11 mouse cellular contexts compared by ENCODE assay signal in genomic region chr15:84898077-84898476, GRCm38 (mm10). TPM values are rescaled to one million over a fixed set of nuclear protein-coding genes. Genes with fewer than 3 reads are reported as not detected.
A peak's percentile ranks its signal among the peaks of the same experiment; 100 is the strongest.
DNase-seq lines count a peak whose midpoint lies in the region; ATAC-seq and TF ChIP-seq lines count a peak whose summit lies in the region.
"Had no signal": no experiment of that assay in that cellular context is flagged by ENCODE, and none has a peak within 500 bp of the region (broad histone marks: within the 10 kb centered on the region; RNA-seq: fewer than 3 reads in every experiment).

No protein-coding gene starts in this region.

- no peak for ATAC-seq in neural tube, embryonic 12.5 days (ENCODE audit: low FRiP score, low read depth)
- peak; percentile 62; the same call in 1 of the 2 replicates for ATAC-seq in limb, embryonic 14.5 days (ENCODE audit: low FRiP score, low read depth)
- ATAC-seq in neural tube, embryonic 13.5 days (ENCODE audit: low read depth): peak; percentile 89
- ATAC-seq: intestine, postnatal 0 days had no signal

- no peak for TF ChIP-seq POLR2A in limb, embryonic 14.5 days (IDR thresholded peaks at IDR 0.05; ENCODE audit: borderline replicate concordance, extremely low read depth, insufficient read depth, insufficient read length)

- DNase-seq in gastrocnemius, postnatal 14 days: peak; percentile 8
- DNase-seq in gastrocnemius, adult 18-20 months (ENCODE audit: low spot score): no peak
- no peak for DNase-seq in neural tube, embryonic 10.5 days (ENCODE audit: extremely low spot score, low spot score)
- DNase-seq in limb, embryonic 14.5 days (ENCODE audit: low spot score): peak; percentile 56
- DNase-seq in yolk sac, embryonic 10.5 days (ENCODE audit: low spot score): no peak
- DNase-seq in thymus, postnatal 10 days (ENCODE audit: low spot score in 2 of 2): no peak
- DNase-seq: cerebellum, adult 8-10 months had no signal

- H3K4me3 ChIP-seq in neural tube, embryonic 12.5 days: no peak overlapping the region
- no peak overlapping the region for H3K4me3 ChIP-seq in limb, embryonic 14.5 days (replicated peaks; ENCODE audit: low read length)
- H3K4me3 ChIP-seq in neural tube, embryonic 13.5 days: no peak overlapping the region
- H3K4me3 ChIP-seq: left cerebral cortex, adult 2 months had no signal

- H3K9ac ChIP-seq in neural tube, embryonic 12.5 days: no peak overlapping the region
- H3K9ac ChIP-seq in limb, embryonic 14.5 days (ENCODE audit: low read depth, low read length, severe bottlenecking): no peak overlapping the region
- no peak overlapping the region; the same call in 1 of the 2 replicates for H3K9ac ChIP-seq in neural tube, embryonic 13.5 days

- 33% methylated on average over 7 of the region's 7 CpGs for WGBS in neural tube, embryonic 12.5 days
- WGBS in limb, embryonic 14.5 days: 22% methylated on average over 7 of the region's 7 CpGs
- 22% methylated on average over 7 of the region's 7 CpGs for WGBS in neural tube, embryonic 13.5 days

- H3K9me3 ChIP-seq in neural tube, embryonic 12.5 days: no peaks in the 10 kb centered on the region
- no peaks in the 10 kb centered on the region for H3K9me3 ChIP-seq in limb, embryonic 14.5 days (ENCODE audit: control insufficient read depth, low read length)
- H3K9me3 ChIP-seq in neural tube, embryonic 13.5 days: peaks cover 3% of the 10 kb centered on the region; the same call in 1 of the 2 replicates

- peak overlapping the region; percentile 4; the same call in 1 of the 2 replicates for H3K4me2 ChIP-seq in neural tube, embryonic 12.5 days (replicated peaks)
- H3K4me2 ChIP-seq in limb, embryonic 14.5 days (replicated peaks; ENCODE audit: low read depth, low read length, severe bottlenecking): 0 out of 2 replicates have a peak overlapping the region, but pooled peaks have one; percentile 5
- peak overlapping the region; percentile 25 for H3K4me2 ChIP-seq in neural tube, embryonic 13.5 days

- H3K27me3 ChIP-seq in neural tube, embryonic 12.5 days (replicated peaks): no peaks in the 10 kb centered on the region
- H3K27me3 ChIP-seq in limb, embryonic 14.5 days (ENCODE audit: control insufficient read depth, insufficient read depth, low read length): no peaks in the 10 kb centered on the region
- H3K27me3 ChIP-seq in neural tube, embryonic 13.5 days: no peaks in the 10 kb centered on the region

- H3K27ac ChIP-seq in neural tube, embryonic 12.5 days: no peak overlapping the region
- no peak overlapping the region for H3K27ac ChIP-seq in limb, embryonic 14.5 days (replicated peaks; ENCODE audit: low read depth, low read length)
- peak overlapping the region; percentile 78 for H3K27ac ChIP-seq in neural tube, embryonic 13.5 days (replicated peaks)
- H3K27ac ChIP-seq: left cerebral cortex, adult 2 months had no signal

- no peaks in the 10 kb centered on the region for H3K36me3 ChIP-seq in neural tube, embryonic 12.5 days
- H3K36me3 ChIP-seq in limb, embryonic 14.5 days (ENCODE audit: control insufficient read depth, insufficient read depth, low read length): no peaks in the 10 kb centered on the region
- H3K36me3 ChIP-seq in neural tube, embryonic 13.5 days: no peaks in the 10 kb centered on the region

- intact Hi-C loops in gastrocnemius, postnatal 14 days (cut with DNase I; ENCODE audit: low total_unique reads): no loop called here

- peaks cover 6% of the 10 kb centered on the region for H3K4me1 ChIP-seq in neural tube, embryonic 12.5 days
- peaks cover 10% of the 10 kb centered on the region for H3K4me1 ChIP-seq in limb, embryonic 14.5 days (ENCODE audit: control insufficient read depth, insufficient read depth, low read length)
- peaks cover 23% of the 10 kb centered on the region for H3K4me1 ChIP-seq in neural tube, embryonic 13.5 days (replicated peaks)

RNA-seq across cellular contexts. Expression of gene Gm29666, which starts 21.8 kb away (rescaled TPM):
- total RNA-seq in gastrocnemius, postnatal 14 days (2021): under 1 TPM; 0.09 to 0.14 TPM
- total RNA-seq in gastrocnemius, adult 18-20 months (2021): under 1 TPM; 0.09 to 0.14 TPM
- 0.90 and 0.98 TPM in 2 replicates for polyA plus RNA-seq in neural tube, embryonic 12.5 days (2016; fragmentation: Nextera tagmentation; extraction: Ambion mirVana)
- polyA plus RNA-seq in limb, embryonic 14.5 days (2012; rRNA removed): 0.69 and 1.1 TPM in 2 replicates
- polyA plus RNA-seq in limb, embryonic 14.5 days (2014; fragmentation: Nextera tagmentation; extraction: Ambion mirVana): 0.33 and 0.40 TPM in 2 replicates
- 0.87 and 0.88 TPM in 2 replicates for polyA plus RNA-seq in neural tube, embryonic 13.5 days (2015; fragmentation: Nextera tagmentation; extraction: Ambion mirVana)

RNA-seq across cellular contexts. Expression of gene Nup50, which starts 25.1 kb away (rescaled TPM):
- total RNA-seq in gastrocnemius, postnatal 14 days (2021): 10 to 100 TPM; 14.3 to 14.4 TPM
- total RNA-seq in gastrocnemius, adult 18-20 months (2021): 10 to 100 TPM; 12.8 to 15.6 TPM
- 49.4 and 49.6 TPM in 2 replicates for polyA plus RNA-seq in neural tube, embryonic 12.5 days (2016; fragmentation: Nextera tagmentation; extraction: Ambion mirVana)
- polyA plus RNA-seq in limb, embryonic 14.5 days (2012; rRNA removed): 17.5 and 19.7 TPM in 2 replicates
- 29.1 and 31.2 TPM in 2 replicates for polyA plus RNA-seq in limb, embryonic 14.5 days (2014; fragmentation: Nextera tagmentation; extraction: Ambion mirVana)
- polyA plus RNA-seq in neural tube, embryonic 13.5 days (2015; fragmentation: Nextera tagmentation; extraction: Ambion mirVana): 27.4 and 30.7 TPM in 2 replicates

RNA-seq across cellular contexts. Expression of gene Phf21b, which starts 42.2 kb away (rescaled TPM):
- total RNA-seq in gastrocnemius, postnatal 14 days (2021): under 1 TPM; 0.59 to 0.69 TPM
- total RNA-seq in gastrocnemius, adult 18-20 months (2021): under 1 TPM; 0.23 to 0.57 TPM
- polyA plus RNA-seq in neural tube, embryonic 12.5 days (2016; fragmentation: Nextera tagmentation; extraction: Ambion mirVana): 20.2 and 24.5 TPM in 2 replicates
- polyA plus RNA-seq in limb, embryonic 14.5 days (2012; rRNA removed): 6.9 and 10.0 TPM in 2 replicates
- 0.43 and 0.68 TPM in 2 replicates for polyA plus RNA-seq in limb, embryonic 14.5 days (2014; fragmentation: Nextera tagmentation; extraction: Ambion mirVana)
- polyA plus RNA-seq in neural tube, embryonic 13.5 days (2015; fragmentation: Nextera tagmentation; extraction: Ambion mirVana): 11.5 and 12.6 TPM in 2 replicates

Comparison
In these comparisons a context has a peak if more than half of its experiments do, and no peak if none do; other contexts are left out.
1. DNase-seq: peak in gastrocnemius, postnatal 14 days (single experiment) and limb, embryonic 14.5 days (single experiment); none in gastrocnemius, adult 18-20 months (single experiment), neural tube, embryonic 10.5 days (single experiment), yolk sac, embryonic 10.5 days (single experiment) and thymus, postnatal 10 days (0 of 2).
2. Peak in every context shown above with its lines, with median percentiles within 50 percentile points of each other: H3K4me2 ChIP-seq.